ENCODE assay signal across 10 mouse cellular contexts in genomic region chr3:65938211-65938610, GRCm38 (mm10). TPM values are rescaled to one million over a fixed set of nuclear protein-coding genes. Genes with fewer than 3 reads are reported as not detected.
DNase-seq lines count a peak whose midpoint lies in the region; ATAC-seq and TF ChIP-seq lines count a peak whose summit lies in the region.
"Had no signal": no experiment of that assay in that cellular context is flagged by ENCODE, and none has a peak within 500 bp of the region (broad histone marks: within the 10 kb centered on the region; RNA-seq: fewer than 3 reads in every experiment).

No protein-coding gene starts in this region.

- no peak overlapping the region for H3K4me3 ChIP-seq in cerebellum, adult 2 months (replicated peaks; ENCODE audit: insufficient read depth, low read depth, low read length)
- H3K4me3 ChIP-seq in limb, embryonic 14.5 days (replicated peaks; ENCODE audit: low read length): no peak overlapping the region
- no peak overlapping the region for H3K4me3 ChIP-seq in limb, embryonic 10.5 days
- H3K4me3 ChIP-seq in embryonic facial prominence, embryonic 14.5 days (ENCODE audit: low read depth, low read length): no peak overlapping the region
- H3K4me3 ChIP-seq in neural tube, embryonic 12.5 days: no peak overlapping the region
- H3K4me3 ChIP-seq: hindbrain, embryonic 15.5 days had no signal

- TF ChIP-seq POLR2A in cerebellum, adult 2 months (IDR thresholded peaks at IDR 0.05; ENCODE audit: borderline replicate concordance, insufficient read depth, low read length): no peak
- no peak for TF ChIP-seq POLR2A in limb, embryonic 14.5 days (IDR thresholded peaks at IDR 0.05; ENCODE audit: borderline replicate concordance, extremely low read depth, insufficient read depth, insufficient read length)

- H3K4me1 ChIP-seq in cerebellum, adult 2 months (ENCODE audit: control insufficient read depth, insufficient read depth, low read length): peaks cover 7% of the 10 kb centered on the region
- H3K4me1 ChIP-seq in limb, embryonic 14.5 days (ENCODE audit: control insufficient read depth, insufficient read depth, low read length): no peaks in the 10 kb centered on the region
- H3K4me1 ChIP-seq in limb, embryonic 10.5 days: no peaks in the 10 kb centered on the region
- H3K4me1 ChIP-seq in embryonic facial prominence, embryonic 14.5 days (ENCODE audit: control insufficient read depth, insufficient read depth, low read length): no peaks in the 10 kb centered on the region
- H3K4me1 ChIP-seq in neural tube, embryonic 12.5 days: no peaks in the 10 kb centered on the region
- H3K4me1 ChIP-seq: hindbrain, embryonic 15.5 days had no signal

- H3K27me3 ChIP-seq in cerebellum, adult 2 months (ENCODE audit: control insufficient read depth, insufficient read depth, low read length): no peaks in the 10 kb centered on the region
- no peaks in the 10 kb centered on the region for H3K27me3 ChIP-seq in limb, embryonic 14.5 days (ENCODE audit: control insufficient read depth, insufficient read depth, low read length)
- H3K27me3 ChIP-seq in limb, embryonic 10.5 days (ENCODE audit: low read depth, poor library complexity, severe bottlenecking): no peaks in the 10 kb centered on the region
- no peaks in the 10 kb centered on the region for H3K27me3 ChIP-seq in embryonic facial prominence, embryonic 14.5 days (replicated peaks; ENCODE audit: control insufficient read depth, insufficient read depth, low read length)
- H3K27me3 ChIP-seq in neural tube, embryonic 12.5 days (replicated peaks): no peaks in the 10 kb centered on the region
- H3K27me3 ChIP-seq: hindbrain, embryonic 15.5 days had no signal

- H3K36me3 ChIP-seq in limb, embryonic 14.5 days (ENCODE audit: control insufficient read depth, insufficient read depth, low read length): peaks cover 1% of the 10 kb centered on the region; the same call in 1 of the 2 replicates
- H3K36me3 ChIP-seq in limb, embryonic 10.5 days: no peaks in the 10 kb centered on the region
- H3K36me3 ChIP-seq in embryonic facial prominence, embryonic 14.5 days (ENCODE audit: control insufficient read depth, insufficient read depth, low read length): 0 out of 2 replicates have a peak, but pooled peaks cover 1% of the 10 kb centered on the region
- no peaks in the 10 kb centered on the region for H3K36me3 ChIP-seq in neural tube, embryonic 12.5 days
- H3K36me3 ChIP-seq: hindbrain, embryonic 15.5 days had no signal

- H3K9me3 ChIP-seq in limb, embryonic 14.5 days (ENCODE audit: control insufficient read depth, low read length): no peaks in the 10 kb centered on the region
- no peaks in the 10 kb centered on the region for H3K9me3 ChIP-seq in limb, embryonic 10.5 days (replicated peaks)
- no peaks in the 10 kb centered on the region for H3K9me3 ChIP-seq in embryonic facial prominence, embryonic 14.5 days (ENCODE audit: control insufficient read depth, low read length)
- no peaks in the 10 kb centered on the region for H3K9me3 ChIP-seq in neural tube, embryonic 12.5 days
- H3K9me3 ChIP-seq: hindbrain, embryonic 15.5 days had no signal

- DNase-seq in cerebellum, adult 2 months: peak in 1 of 2 experiments; percentile 39
- DNase-seq in cerebellum, postnatal 4 days (ENCODE audit: low spot score in 2 of 2): no peak
- peak; percentile 34 for DNase-seq in limb, embryonic 14.5 days (ENCODE audit: low spot score)
- DNase-seq in limb, embryonic 10.5 days (ENCODE audit: low spot score): no peak
- DNase-seq in embryonic facial prominence, embryonic 14.5 days (ENCODE audit: low spot score): peak; percentile 38
- no peak for DNase-seq in frontal cortex, postnatal 14 days (ENCODE audit: low spot score in 2 of 2)
- no peak for DNase-seq in Muller cell, postnatal 12 days (ENCODE audit: inconsistent ontology term)
- DNase-seq: cerebellum, adult 11 months had no signal

- no peak overlapping the region for H3K27ac ChIP-seq in cerebellum, adult 2 months (ENCODE audit: insufficient read depth, low read length)
- no peak overlapping the region for H3K27ac ChIP-seq in limb, embryonic 14.5 days (replicated peaks; ENCODE audit: low read depth, low read length)
- no peak overlapping the region for H3K27ac ChIP-seq in limb, embryonic 10.5 days
- H3K27ac ChIP-seq in embryonic facial prominence, embryonic 14.5 days (replicated peaks; ENCODE audit: low read depth, low read length): no peak overlapping the region
- H3K27ac ChIP-seq in neural tube, embryonic 12.5 days: no peak overlapping the region
- H3K27ac ChIP-seq: hindbrain, embryonic 15.5 days had no signal

- no peak overlapping the region for H3K4me2 ChIP-seq in limb, embryonic 14.5 days (replicated peaks; ENCODE audit: low read depth, low read length, severe bottlenecking)
- H3K4me2 ChIP-seq in embryonic facial prominence, embryonic 14.5 days (ENCODE audit: low read depth, low read length): no peak overlapping the region
- no peak overlapping the region for H3K4me2 ChIP-seq in neural tube, embryonic 12.5 days (replicated peaks)
- H3K4me2 ChIP-seq: hindbrain, embryonic 15.5 days had no signal

- TF ChIP-seq CTCF in cerebellum, adult 2 months (IDR thresholded peaks at IDR 0.05; ENCODE audit: borderline replicate concordance, insufficient read depth, low read depth, low read length): peak; percentile 31; the same call in 1 of the 2 replicates

- no peak for ATAC-seq in limb, embryonic 14.5 days (ENCODE audit: low FRiP score, low read depth)
- ATAC-seq in embryonic facial prominence, embryonic 14.5 days (ENCODE audit: low read depth): 0 out of 2 replicates have a peak, but pooled peaks have one; percentile 62
- 0 out of 2 replicates have a peak, but pooled peaks have one; percentile 48 for ATAC-seq in neural tube, embryonic 12.5 days (ENCODE audit: low FRiP score, low read depth)

- no peak overlapping the region for H3K9ac ChIP-seq in limb, embryonic 14.5 days (ENCODE audit: low read depth, low read length, severe bottlenecking)
- H3K9ac ChIP-seq in embryonic facial prominence, embryonic 14.5 days (ENCODE audit: low read depth, low read length): no peak overlapping the region
- H3K9ac ChIP-seq in neural tube, embryonic 12.5 days: no peak overlapping the region
- H3K9ac ChIP-seq: hindbrain, embryonic 15.5 days had no signal

- WGBS in cerebellum, adult 2 months: 19% methylated on average over 3 of the region's 3 CpGs
- WGBS in limb, embryonic 14.5 days: 16% methylated on average over 3 of the region's 3 CpGs
- 29% methylated on average over 3 of the region's 3 CpGs for WGBS in limb, embryonic 10.5 days
- 18% methylated on average over 3 of the region's 3 CpGs for WGBS in embryonic facial prominence, embryonic 14.5 days
- WGBS in neural tube, embryonic 12.5 days: 30% methylated on average over 3 of the region's 3 CpGs

RNA-seq across cellular contexts. Expression of gene Ccnl1, which starts 19.8 kb away (rescaled TPM):
- 85.6 and 96.7 TPM in 2 replicates for polyA plus RNA-seq in cerebellum, adult 2 months (2012; rRNA removed)
- 122 and 137 TPM in 2 replicates for polyA plus RNA-seq in limb, embryonic 14.5 days (2012; rRNA removed)
- polyA plus RNA-seq in limb, embryonic 14.5 days (2014; fragmentation: Nextera tagmentation; extraction: Ambion mirVana): 127 and 135 TPM in 2 replicates
- polyA plus RNA-seq in limb, embryonic 10.5 days (2016; fragmentation: Nextera tagmentation; extraction: Ambion mirVana): 93.2 and 115 TPM in 2 replicates
- 101 and 105 TPM in 2 replicates for polyA plus RNA-seq in embryonic facial prominence, embryonic 14.5 days (2014; fragmentation: Nextera tagmentation; extraction: Ambion mirVana)
- polyA plus RNA-seq in neural tube, embryonic 12.5 days (2016; fragmentation: Nextera tagmentation; extraction: Ambion mirVana): 96.3 and 117 TPM in 2 replicates

Comparison
In these comparisons a context has a peak if more than half of its experiments do, and no peak if none do; other contexts are left out.
1. DNase-seq: peak in limb, embryonic 14.5 days (single experiment) and embryonic facial prominence, embryonic 14.5 days (single experiment); none in cerebellum, postnatal 4 days (0 of 2), limb, embryonic 10.5 days (single experiment), frontal cortex, postnatal 14 days (0 of 2) and Muller cell, postnatal 12 days (single experiment).